Mouse (Mus musculus) brain, embryonic 14.5 days (tissue): ENCODE data around the gene Gpr62.

Experiments used
- CTCF ChIP-seq: fragments of 200-500 bp; IDR thresholded peaks from 2 replicates; pipeline ENCODE4 v1.5.1; 2012; ENCODE audit warnings: inconsistent platforms, mild to moderate bottlenecking, moderate library complexity, borderline replicate concordance; ENCODE audit not compliant: insufficient read depth, insufficient read length; ENCODE audit errors: extremely low read depth
- POLR2A ChIP-seq: fragments of 200-500 bp; IDR thresholded peaks from 2 replicates; pipeline ENCODE4 v1.6.1; 2012; ENCODE audit warnings: mild to moderate bottlenecking, inconsistent platforms, borderline replicate concordance; ENCODE audit not compliant: poor library complexity, insufficient read depth, insufficient read length, severe bottlenecking; ENCODE audit errors: extremely low read depth

- TF ChIP-seq CTCF, result no peak
- no peak for TF ChIP-seq POLR2A
These were observed 6.6 kb upstream of the Gpr62 start for GRCm38 (mm10) chr9:106472321-106472720.
